Mouse (Mus musculus) ES-E14 (cell line): ENCODE results near the gene Tnnt1.

Experiments
- CHD2 ChIP-seq: IDR thresholded peaks from 2 replicates; pipeline ENCODE4 v1.6.1; 2014; ENCODE audit warnings: mild to moderate bottlenecking, low read depth, low read length, inconsistent platforms
- HCFC1 ChIP-seq: IDR thresholded peaks from 2 replicates; pipeline ENCODE4 v1.6.1; 2012; ENCODE audit warnings: low read length, inconsistent platforms, borderline replicate concordance; ENCODE audit not compliant: insufficient read depth
- MAFK ChIP-seq: IDR thresholded peaks from 2 replicates; pipeline ENCODE4 v1.6.1; 2014; ENCODE audit warnings: mild to moderate bottlenecking, low read depth, low read length, inconsistent platforms; ENCODE audit not compliant: insufficient read depth
- ZC3H11A ChIP-seq: IDR thresholded peaks from 2 replicates; pipeline ENCODE4 v1.6.1; 2012; ENCODE audit warnings: low read depth, mild to moderate bottlenecking, inconsistent platforms, low read length, borderline replicate concordance

GRCm38 (mm10) chr7:4527302-4527689 is 11.1 kb upstream of the Tnnt1 start:
- no peak for TF ChIP-seq MAFK
- TF ChIP-seq ZC3H11A, result no peak
- no peak for TF ChIP-seq CHD2
- no peak for TF ChIP-seq HCFC1
